Mouse (Mus musculus) forebrain, embryonic 11.5 days (tissue): ENCODE results near the gene Hist1h3i. TPM values are rescaled to one million over a fixed set of nuclear protein-coding genes. Genes with fewer than 3 reads are reported as not detected.
"Not testable (repeated sequence)": the region's sequence is repeated elsewhere in the genome, so short reads cannot be mapped to it uniquely, and the experiment has no call there.

Source experiments
- ATAC-seq: fragments of 200-750 bp; cut with Nextera tagmentation; replicated peaks from 2 replicates; pipeline ENCODE4 v1.8.0; 2017; ENCODE audit warnings: moderate TSS enrichment; ENCODE audit not compliant: low FRiP score
- DNase-seq: peaks from one replicate; pipeline ENCODE4 v3.0.0-alpha.2; 2017; ENCODE audit warnings: low spot score
- H3K27ac ChIP-seq: fragments of 300-500 bp; sonication (generic); 2 replicates; pipeline ENCODE4 v1.5.1; 2014; ENCODE audit warnings: low read depth, low read length
- H3K27me3 ChIP-seq: fragments of 300-500 bp; sonication (generic); 2 replicates; pipeline ENCODE4 v1.6.1; 2014; ENCODE audit warnings: mild to moderate bottlenecking, low read length, mixed read lengths; ENCODE audit not compliant: control insufficient read depth, insufficient read depth
- H3K36me3 ChIP-seq: fragments of 300-500 bp; sonication (generic); 2 replicates; pipeline ENCODE4 v1.6.1; 2014; ENCODE audit warnings: mild to moderate bottlenecking, low read length, moderate library complexity, mixed read lengths; ENCODE audit not compliant: control insufficient read depth, insufficient read depth
- H3K4me1 ChIP-seq: fragments of 300-500 bp; sonication (generic); replicated peaks from 2 replicates; pipeline ENCODE4 v1.6.1; 2014; ENCODE audit warnings: low read length, mixed read lengths; ENCODE audit not compliant: control insufficient read depth, insufficient read depth
- H3K4me2 ChIP-seq: fragments of 300-500 bp; sonication (generic); 2 replicates; pipeline ENCODE4 v1.6.1; 2014; ENCODE audit warnings: low read depth, mild to moderate bottlenecking, low read length, moderate library complexity, mixed read lengths; ENCODE audit not compliant: severe bottlenecking
- H3K4me3 ChIP-seq: fragments of 300-500 bp; sonication (generic); 2 replicates; pipeline ENCODE4 v1.5.1; 2014; ENCODE audit warnings: low read depth, low read length
- H3K9ac ChIP-seq: fragments of 300-500 bp; sonication (generic); 2 replicates; pipeline ENCODE4 v1.6.1; 2014; ENCODE audit warnings: low read length
- H3K9me3 ChIP-seq: fragments of 300-500 bp; sonication (generic); 2 replicates; pipeline ENCODE4 v1.6.1; 2016; ENCODE audit warnings: low read length, mixed read lengths; ENCODE audit not compliant: control insufficient read depth
- WGBS: fragments of 180-500 bp; shearing (Covaris S2); extraction: QIAGEN DNeasy Blood & Tissue Kit; methylation state at CpG from one replicate; pipeline ENCODE4 v1.1.7; 2014; 5-methylcytosine and 5-hydroxymethylcytosine counted together
- polyA plus RNA-seq: library from polyadenylated mRNA; unstranded; fragments of >200 nt; fragmentation: Nextera tagmentation; extraction: Ambion mirVana; gene quantifications from 2 replicates; pipeline ENCODE4 v1.2.1, GENCODE M21; 2014

Hist1h3i gene
- polyA plus RNA-seq, 1 experiment from 2014 or later: 312 TPM

- Histone ChIP-seq H3K27ac (peak within 1 kb of the TSS; percentile 97), H3K4me2 (peak within 1 kb of the TSS; percentile 88), H3K9ac (peak within 1 kb of the TSS; percentile 68), H3K4me3 (peak within 1 kb of the TSS; percentile 55)
- under 1% methylated on average over 42 of the region's 56 CpGs for WGBS
- not testable (repeated sequence) for H3K4me1 ChIP-seq, H3K36me3 ChIP-seq, H3K27me3 ChIP-seq, H3K9me3 ChIP-seq
- ATAC-seq: peak; percentile 82
- DNase-seq: peak; percentile 97
Measured at GRCm38 (mm10) chr13:21750159-21751017, 32.8 kb downstream of the Hist1h3i start, which contains the start of gene Hist1h4k. TSS of gene Hist1h4k (minus strand) at chr13:21750505.

GRCm38 (mm10) chr13:21749387-21750158 lies 33.6 kb downstream of the Hist1h3i start:
- no peaks in the 10 kb centered on the region for H3K27me3 ChIP-seq
- no peaks in the 10 kb centered on the region for H3K9me3 ChIP-seq
- no peaks in the 10 kb centered on the region; the same call in 1 of the 2 replicates for H3K36me3 ChIP-seq
- H3K27ac ChIP-seq: peak overlapping the region; percentile 97
- peak overlapping the region; percentile 88 for H3K4me2 ChIP-seq
- peaks cover 3% of the 10 kb centered on the region; the same call in 1 of the 2 replicates for H3K4me1 ChIP-seq
- ATAC-seq: peak; percentile 13; the same call in 1 of the 2 replicates
- WGBS: 6% methylated on average over 5 of the region's 5 CpGs
- peak; percentile 69 for DNase-seq
- H3K4me3 ChIP-seq: peak overlapping the region; percentile 55
- peak overlapping the region; percentile 68 for H3K9ac ChIP-seq

GRCm38 (mm10) chr13:21745006-21745405 lies 38.2 kb downstream of the Hist1h3i start:
- WGBS: 97% methylated on average over 1 of the region's 1 CpGs
- H3K9ac ChIP-seq: no peak overlapping the region
- ATAC-seq: no peak
- no peak overlapping the region for H3K4me3 ChIP-seq
- no peaks in the 10 kb centered on the region; the same call in 1 of the 2 replicates for H3K36me3 ChIP-seq
- no peak for DNase-seq
- H3K27me3 ChIP-seq: no peaks in the 10 kb centered on the region
- H3K27ac ChIP-seq: no peak overlapping the region
- no peak overlapping the region for H3K4me2 ChIP-seq
- H3K4me1 ChIP-seq: no peaks in the 10 kb centered on the region
- no peaks in the 10 kb centered on the region for H3K9me3 ChIP-seq

- under 1% methylated on average over 42 of the region's 56 CpGs for WGBS
Measured at GRCm38 (mm10) chr13:21734906-21735767, 48.0 kb downstream of the Hist1h3i start, which contains the start of gene Hist1h4j. TSS of gene Hist1h4j (plus strand) at chr13:21735064.

GRCm38 (mm10) chr13:21734010-21734905 lies 48.9 kb downstream of the Hist1h3i start:
- Histone ChIP-seq H3K4me2 (peak overlapping the region; percentile 63), H3K36me3 (no peaks in the 10 kb centered on the region), H3K4me3 (peak overlapping the region; percentile 52), H3K9me3 (no peaks in the 10 kb centered on the region), H3K27me3 (no peaks in the 10 kb centered on the region), H3K4me1 (peaks cover 2% of the 10 kb centered on the region; the same call in 1 of the 2 replicates), H3K9ac (peak overlapping the region; percentile 84), H3K27ac (peak overlapping the region; percentile 99)
- ATAC-seq (peak; percentile 84), DNase-seq (peak; percentile 84)
- under 1% methylated on average over 21 of the region's 21 CpGs for WGBS

More at GRCm38 (mm10) chr13:21734906-21735767, 48.0 kb downstream of the Hist1h3i start, which contains the start of gene Hist1h4j:
- Histone ChIP-seq H3K4me3 (peak within 1 kb of the TSS; percentile 52), H3K27ac (peak within 1 kb of the TSS; percentile 99), H3K4me2 (peak within 1 kb of the TSS; percentile 63), H3K9ac (peak within 1 kb of the TSS; percentile 84)
- H3K36me3 ChIP-seq, H3K4me1 ChIP-seq, H3K27me3 ChIP-seq, H3K9me3 ChIP-seq: not testable (repeated sequence)
- ATAC-seq: peak; percentile 93
- DNase-seq: peak; percentile 98

GRCm38 (mm10) chr13:21733466-21733865 lies 49.7 kb downstream of the Hist1h3i start:
- DNase-seq: peak; percentile 69

More at GRCm38 (mm10) chr13:21733466-21733865, 49.7 kb downstream of the Hist1h3i start:
- 64% methylated on average over 5 of the region's 5 CpGs for WGBS
- peak overlapping the region; percentile 99 for H3K27ac ChIP-seq
- peak overlapping the region; percentile 84; the same call in 1 of the 2 replicates for H3K9ac ChIP-seq
- H3K4me2 ChIP-seq: no peak overlapping the region
- peak; percentile 13 for ATAC-seq
- H3K4me3 ChIP-seq: no peak overlapping the region
- H3K27me3 ChIP-seq: no peaks in the 10 kb centered on the region
- peaks cover 2% of the 10 kb centered on the region; the same call in 1 of the 2 replicates for H3K4me1 ChIP-seq
- no peaks in the 10 kb centered on the region for H3K9me3 ChIP-seq
- H3K36me3 ChIP-seq: no peaks in the 10 kb centered on the region
